Mouse (Mus musculus) liver, adult 2 months (tissue): Measurements from ENCODE around the gene Paqr5.
A peak's percentile ranks its signal among the peaks of the same experiment; 100 is the strongest.

ENCODE experiments used
- CTCF ChIP-seq: fragments of 200-500 bp; IDR thresholded peaks from 2 replicates; pipeline ENCODE4 v1.5.1; 2011; ENCODE audit warnings: low read depth, low read length, control low read depth
- POLR2A ChIP-seq: fragments of 200-500 bp; IDR thresholded peaks from 2 replicates; pipeline ENCODE4 v1.6.1; 2011; ENCODE audit warnings: low read length, control low read depth; ENCODE audit not compliant: insufficient read depth; ENCODE audit errors: extremely low read depth

DNA sequence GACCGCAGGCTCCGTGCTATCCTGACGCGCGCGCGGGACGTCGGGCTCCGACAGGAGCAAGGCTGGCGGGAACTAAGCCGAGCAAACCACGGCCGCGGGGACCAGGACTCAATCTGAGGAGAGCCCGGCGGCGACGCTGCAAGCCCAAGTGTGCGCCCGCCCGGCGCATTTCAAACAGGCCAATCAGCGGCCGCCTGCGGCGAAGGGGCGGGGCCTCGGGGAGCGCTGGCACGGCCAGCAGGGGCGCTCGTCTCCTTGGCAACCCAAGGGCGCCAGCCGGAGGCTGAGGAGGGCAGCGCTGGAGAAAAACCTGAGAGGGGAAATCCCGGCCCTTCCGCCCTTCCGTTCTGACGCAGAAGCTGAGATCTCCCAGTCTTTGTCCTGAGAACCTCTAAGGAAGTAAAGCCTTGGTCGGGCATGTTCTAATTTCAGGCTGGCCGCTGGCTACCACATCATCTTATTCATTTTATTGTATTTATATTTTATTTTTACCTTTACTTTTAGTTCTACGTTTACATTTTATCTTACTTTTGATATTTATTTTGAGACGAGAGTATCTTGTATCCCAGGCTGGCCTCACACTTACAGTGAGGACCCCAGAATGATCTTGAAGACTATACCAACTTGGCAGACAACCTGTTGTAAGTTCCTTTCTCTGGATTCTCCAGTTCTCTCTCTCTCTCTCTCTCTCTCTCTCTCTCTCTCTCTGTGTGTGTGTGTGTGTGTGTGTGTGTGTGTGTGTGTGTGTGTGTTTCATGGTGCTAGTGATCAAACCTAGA, 79.8 kb downstream of the Paqr5 start, which contains the start of gene Kif23:
- TF ChIP-seq CTCF = peak; percentile 67
- TF ChIP-seq POLR2A = no peak
